Mouse (Mus musculus): ENCODE measurements around the gene Cacng6. TPM values are rescaled to one million over a fixed set of nuclear protein-coding genes. Genes with fewer than 3 reads are reported as not detected.

Cacng6 gene
- polyA plus RNA-seq, 1 experiment = 1.2 TPM

DNA sequence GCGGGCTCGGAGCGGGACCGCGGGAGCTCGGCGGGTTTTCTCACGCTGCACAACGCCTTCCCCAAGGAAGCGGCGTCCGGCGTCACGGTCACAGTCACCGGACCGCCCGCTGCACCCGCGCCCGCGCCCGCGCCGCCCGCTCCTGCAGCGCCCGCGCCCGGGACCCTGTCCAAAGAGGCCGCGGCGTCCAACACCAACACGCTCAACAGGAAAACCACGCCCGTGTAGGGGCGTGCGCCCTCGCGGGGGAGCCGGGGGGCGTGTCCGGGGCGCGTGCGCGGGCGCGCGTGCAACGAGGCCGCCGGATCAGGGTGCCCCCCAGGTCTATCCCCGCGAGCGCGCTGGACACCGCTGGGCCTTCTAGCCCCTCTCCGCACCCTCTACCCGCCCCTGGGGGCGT is 8.6 kb upstream of the Cacng6 start:
- WGBS = under 1% methylated on average over 48 of the region's 60 CpGs
- Histone ChIP-seq H3K4me3 (replicated peaks; ENCODE audit: extremely low read depth, low read depth, low read length) (no peak overlapping the region), H3K4me1 (ENCODE audit: control insufficient read depth, insufficient read depth, low read length) (0 out of 2 replicates have a peak, but pooled peaks cover 3% of the 10 kb centered on the region)
- TF ChIP-seq CTCF (IDR thresholded peaks at IDR 0.05; ENCODE audit: insufficient read depth, low read length) (no peak), POLR2A (IDR thresholded peaks at IDR 0.05; ENCODE audit: borderline replicate concordance, extremely low read depth, low read depth, low read length) (no peak)
- peak; percentile 5 for DNase-seq

- WGBS = 36% methylated on average over 6 of the region's 6 CpGs
- no peak for TF ChIP-seq POLR2A (IDR thresholded peaks at IDR 0.05; ENCODE audit: borderline replicate concordance, extremely low read depth, low read depth, low read length)
- no peak for TF ChIP-seq CTCF (IDR thresholded peaks at IDR 0.05; ENCODE audit: insufficient read depth, low read length)
- H3K4me3 ChIP-seq (replicated peaks; ENCODE audit: extremely low read depth, low read depth, low read length) = no peak overlapping the region
- no peaks in the 10 kb centered on the region for H3K4me1 ChIP-seq (ENCODE audit: control insufficient read depth, insufficient read depth, low read length)
- DNase-seq = no peak
Measured at GRCm38 (mm10) chr7:3419941-3420340, 4.1 kb upstream of the Cacng6 start.

GRCm38 (mm10) chr7:3420466-3420865 is 3.5 kb upstream of the Cacng6 start:
- 59% methylated on average over 5 of the region's 5 CpGs for WGBS
- Histone ChIP-seq H3K4me3 (replicated peaks; ENCODE audit: extremely low read depth, low read depth, low read length) (no peak overlapping the region), H3K4me1 (ENCODE audit: control insufficient read depth, insufficient read depth, low read length) (no peaks in the 10 kb centered on the region)
- TF ChIP-seq POLR2A (IDR thresholded peaks at IDR 0.05; ENCODE audit: borderline replicate concordance, extremely low read depth, low read depth, low read length) (no peak), CTCF (IDR thresholded peaks at IDR 0.05; ENCODE audit: insufficient read depth, low read length) (no peak)
- no peak for DNase-seq

GRCm38 (mm10) chr7:3421297-3421696 is 2.7 kb upstream of the Cacng6 start:
- no peak for TF ChIP-seq POLR2A (IDR thresholded peaks at IDR 0.05; ENCODE audit: borderline replicate concordance, extremely low read depth, low read depth, low read length)
- TF ChIP-seq CTCF (IDR thresholded peaks at IDR 0.05; ENCODE audit: insufficient read depth, low read length) = no peak
- no peaks in the 10 kb centered on the region for H3K4me1 ChIP-seq (ENCODE audit: control insufficient read depth, insufficient read depth, low read length)
- 75% methylated on average over 3 of the region's 3 CpGs for WGBS
- no peak overlapping the region for H3K4me3 ChIP-seq (replicated peaks; ENCODE audit: extremely low read depth, low read depth, low read length)
- DNase-seq = no peak

- WGBS = 46% methylated on average over 7 of the region's 7 CpGs
- TF ChIP-seq CTCF (IDR thresholded peaks at IDR 0.05; ENCODE audit: insufficient read depth, low read length) (no peak), POLR2A (IDR thresholded peaks at IDR 0.05; ENCODE audit: borderline replicate concordance, extremely low read depth, low read depth, low read length) (no peak)
- Histone ChIP-seq H3K4me1 (ENCODE audit: control insufficient read depth, insufficient read depth, low read length) (no peaks in the 10 kb centered on the region), H3K4me3 (replicated peaks; ENCODE audit: extremely low read depth, low read depth, low read length) (no peak overlapping the region)
- DNase-seq = no peak
Measured at GRCm38 (mm10) chr7:3422051-3422450, 1.9 kb upstream of the Cacng6 start.

DNA sequence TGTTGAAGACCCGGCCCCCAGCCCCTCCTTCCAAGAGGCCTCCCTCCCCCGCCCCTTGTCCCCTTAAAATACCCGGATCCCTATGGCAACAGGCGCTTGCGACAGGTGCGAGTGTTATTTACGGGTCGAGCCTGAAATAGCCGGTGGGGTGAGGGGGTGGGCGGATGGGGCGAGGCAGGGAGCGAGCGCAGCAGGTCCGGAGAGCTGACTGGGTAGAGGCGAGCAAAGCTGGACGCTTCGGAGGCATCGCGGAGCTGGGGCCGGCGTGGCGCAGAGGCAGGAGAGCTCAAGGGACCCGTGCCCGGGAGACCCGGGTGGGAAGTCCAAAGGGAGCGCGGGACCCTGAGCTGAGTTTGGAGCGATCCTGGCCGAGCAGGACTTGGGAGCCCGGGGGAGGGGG is 565 bp upstream of the Cacng6 start:
- no peak for TF ChIP-seq CTCF (IDR thresholded peaks at IDR 0.05; ENCODE audit: insufficient read depth, low read length)
- TF ChIP-seq POLR2A (IDR thresholded peaks at IDR 0.05; ENCODE audit: borderline replicate concordance, extremely low read depth, low read depth, low read length) = no peak
- H3K4me1 ChIP-seq (ENCODE audit: control insufficient read depth, insufficient read depth, low read length) = no peaks in the 10 kb centered on the region
- 4% methylated on average over 30 of the region's 30 CpGs for WGBS
- no peak overlapping the region for H3K4me3 ChIP-seq (replicated peaks; ENCODE audit: extremely low read depth, low read depth, low read length)
- no peak for DNase-seq

DNA sequence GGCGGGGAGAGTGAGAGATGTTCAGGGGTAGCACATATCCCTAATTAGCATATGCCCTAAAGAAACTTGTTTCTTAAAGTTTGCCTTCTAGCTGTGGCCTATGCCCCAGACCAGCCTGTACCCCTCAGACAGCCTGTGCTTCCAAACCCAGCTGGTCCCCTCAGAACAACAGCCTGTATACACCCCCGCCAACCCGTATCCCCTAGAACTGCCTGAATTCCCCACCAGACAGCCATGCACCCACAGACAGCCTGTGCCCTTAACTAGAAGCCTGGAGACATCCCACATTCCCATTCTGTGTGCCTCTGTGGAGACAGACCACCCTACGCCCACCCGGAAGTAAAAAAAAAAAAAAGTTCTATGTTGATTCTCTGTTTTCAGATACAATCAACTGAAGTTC is 1.1 kb downstream of the Cacng6 start:
- TF ChIP-seq POLR2A (IDR thresholded peaks at IDR 0.05; ENCODE audit: borderline replicate concordance, extremely low read depth, low read depth, low read length) = no peak
- no peak for TF ChIP-seq CTCF (IDR thresholded peaks at IDR 0.05; ENCODE audit: insufficient read depth, low read length)
- Histone ChIP-seq H3K4me1 (ENCODE audit: control insufficient read depth, insufficient read depth, low read length) (no peaks in the 10 kb centered on the region), H3K4me3 (replicated peaks; ENCODE audit: extremely low read depth, low read depth, low read length) (no peak overlapping the region)
- no peak for DNase-seq
- WGBS = 91% methylated on average over 5 of the region's 5 CpGs

GRCm38 (mm10) chr7:3430161-3430560 is 6.2 kb downstream of the Cacng6 start:
- Histone ChIP-seq H3K4me1 (ENCODE audit: control insufficient read depth, insufficient read depth, low read length) (no peaks in the 10 kb centered on the region), H3K4me3 (replicated peaks; ENCODE audit: extremely low read depth, low read depth, low read length) (no peak overlapping the region)
- TF ChIP-seq POLR2A (IDR thresholded peaks at IDR 0.05; ENCODE audit: borderline replicate concordance, extremely low read depth, low read depth, low read length) (no peak), CTCF (IDR thresholded peaks at IDR 0.05; ENCODE audit: insufficient read depth, low read length) (no peak)
- DNase-seq = no peak
- WGBS = 69% methylated on average over 6 of the region's 6 CpGs

DNA sequence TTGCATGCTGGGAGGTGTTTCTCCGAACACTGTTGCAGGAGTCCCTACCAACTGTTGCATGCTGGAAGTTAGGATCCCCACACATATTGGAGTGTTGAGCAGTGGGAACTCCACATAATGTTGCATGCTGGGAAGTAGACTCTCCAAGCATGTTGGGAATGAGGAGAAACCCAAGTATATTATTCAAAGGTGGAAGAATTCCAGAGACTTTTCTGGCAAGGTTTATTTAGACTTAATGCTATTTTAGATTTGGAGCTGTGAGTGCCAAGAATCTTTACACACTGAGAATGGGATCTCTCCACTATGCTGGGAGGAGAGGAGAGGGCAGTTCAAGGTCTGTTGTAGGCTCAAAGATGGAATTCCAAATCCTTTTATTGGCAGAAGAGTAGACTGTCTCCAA is 8.1 kb downstream of the Cacng6 start:
- 84% methylated on average over 1 of the region's 1 CpGs for WGBS
- H3K4me1 ChIP-seq (ENCODE audit: control insufficient read depth, insufficient read depth, low read length) = no peaks in the 10 kb centered on the region
- no peak for DNase-seq
- TF ChIP-seq CTCF (IDR thresholded peaks at IDR 0.05; ENCODE audit: insufficient read depth, low read length) (no peak), POLR2A (IDR thresholded peaks at IDR 0.05; ENCODE audit: borderline replicate concordance, extremely low read depth, low read depth, low read length) (no peak)
- H3K4me3 ChIP-seq (replicated peaks; ENCODE audit: extremely low read depth, low read depth, low read length) = no peak overlapping the region

DNA sequence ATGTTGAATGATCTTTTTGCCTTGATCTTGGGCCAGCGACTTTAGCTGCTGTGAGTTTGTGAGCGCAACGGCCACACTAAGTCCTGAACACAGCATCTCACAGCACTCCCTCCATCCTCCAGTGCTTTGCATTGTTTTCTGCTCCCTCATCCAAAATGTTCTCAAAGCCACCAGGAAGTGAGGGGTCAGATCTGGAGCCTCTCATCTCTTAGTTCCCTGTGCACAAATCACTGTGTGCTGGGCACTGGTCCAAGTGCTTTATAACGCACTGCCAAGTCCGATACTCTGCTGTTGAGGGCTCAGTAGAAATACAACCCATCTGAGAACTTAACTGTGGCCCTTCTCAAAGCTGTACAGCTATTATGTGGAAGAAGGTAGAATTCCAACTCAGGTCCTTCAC is 13.9 kb downstream of the Cacng6 start:
- WGBS = 35% methylated on average over 5 of the region's 5 CpGs

More for the DNA sequence above, 13.9 kb downstream of the Cacng6 start:
- Histone ChIP-seq H3K4me1 (ENCODE audit: control insufficient read depth, insufficient read depth, low read length) (no peaks in the 10 kb centered on the region), H3K4me3 (replicated peaks; ENCODE audit: extremely low read depth, low read depth, low read length) (no peak overlapping the region)
- TF ChIP-seq POLR2A (IDR thresholded peaks at IDR 0.05; ENCODE audit: borderline replicate concordance, extremely low read depth, low read depth, low read length) = no peak
- no peak for TF ChIP-seq CTCF (IDR thresholded peaks at IDR 0.05; ENCODE audit: insufficient read depth, low read length)
- no peak for DNase-seq
